Mouse (Mus musculus): Measurements from ENCODE around the gene Tbc1d22a. TPM values are rescaled to one million over a fixed set of nuclear protein-coding genes. Genes with fewer than 3 reads are reported as not detected.
"Not testable (repeated sequence)": the region's sequence is repeated elsewhere in the genome, so short reads cannot be mapped to it uniquely, and the experiment has no call there.

The Tbc1d22a gene
- polyA plus RNA-seq, 1 experiment = not detected

GRCm38 (mm10) chr15:86169817-86170110 lies 44.5 kb upstream of the Tbc1d22a start:
- no peak for TF ChIP-seq CTCF (IDR thresholded peaks at IDR 0.05; ENCODE audit: insufficient read depth, low read depth, low read length)
- no peak for TF ChIP-seq POLR2A (IDR thresholded peaks at IDR 0.05; ENCODE audit: insufficient read depth, low read depth, low read length)
- peaks cover 60% of the 10 kb centered on the region for H3K4me1 ChIP-seq (ENCODE audit: control insufficient read depth, insufficient read depth, low read length)
- WGBS = 60% methylated on average over 4 of the region's 4 CpGs
- H3K27ac ChIP-seq (ENCODE audit: insufficient read depth, low read depth, low read length) = 0 out of 2 replicates have a peak overlapping the region, but pooled peaks have one; percentile 51
- H3K4me3 ChIP-seq (ENCODE audit: insufficient read depth, low read depth, low read length) = no peak overlapping the region

GRCm38 (mm10) chr15:86171316-86171715 lies 42.9 kb upstream of the Tbc1d22a start:
- WGBS = 84% methylated on average over 12 of the region's 12 CpGs
- H3K27ac ChIP-seq (ENCODE audit: insufficient read depth, low read depth, low read length) = no peak overlapping the region
- H3K4me3 ChIP-seq (ENCODE audit: insufficient read depth, low read depth, low read length) = no peak overlapping the region
- TF ChIP-seq CTCF (IDR thresholded peaks at IDR 0.05; ENCODE audit: insufficient read depth, low read depth, low read length) = no peak
- TF ChIP-seq POLR2A (IDR thresholded peaks at IDR 0.05; ENCODE audit: insufficient read depth, low read depth, low read length) = no peak
- peaks cover 66% of the 10 kb centered on the region for H3K4me1 ChIP-seq (ENCODE audit: control insufficient read depth, insufficient read depth, low read length)

- H3K4me1 ChIP-seq (ENCODE audit: control insufficient read depth, insufficient read depth, low read length) = peaks cover 69% of the 10 kb centered on the region
- H3K4me3 ChIP-seq (ENCODE audit: insufficient read depth, low read depth, low read length) = no peak overlapping the region
- H3K27ac ChIP-seq (ENCODE audit: insufficient read depth, low read depth, low read length) = no peak overlapping the region
- WGBS = 69% methylated on average over 3 of the region's 3 CpGs
- TF ChIP-seq POLR2A (IDR thresholded peaks at IDR 0.05; ENCODE audit: insufficient read depth, low read depth, low read length) (no peak), CTCF (IDR thresholded peaks at IDR 0.05; ENCODE audit: insufficient read depth, low read depth, low read length) (no peak)
Observed at GRCm38 (mm10) chr15:86172124-86172523, 42.1 kb upstream of the Tbc1d22a start.

GRCm38 (mm10) chr15:86172526-86172925 lies 41.7 kb upstream of the Tbc1d22a start:
- Histone ChIP-seq H3K4me1 (ENCODE audit: control insufficient read depth, insufficient read depth, low read length) (peaks cover 67% of the 10 kb centered on the region), H3K4me3 (ENCODE audit: insufficient read depth, low read depth, low read length) (no peak overlapping the region), H3K27ac (ENCODE audit: insufficient read depth, low read depth, low read length) (no peak overlapping the region)
- 85% methylated on average over 6 of the region's 6 CpGs for WGBS
- no peak for TF ChIP-seq POLR2A (IDR thresholded peaks at IDR 0.05; ENCODE audit: insufficient read depth, low read depth, low read length)
- no peak for TF ChIP-seq CTCF (IDR thresholded peaks at IDR 0.05; ENCODE audit: insufficient read depth, low read depth, low read length)

- 34% methylated on average over 16 of the region's 16 CpGs for WGBS
- Histone ChIP-seq H3K4me1 (ENCODE audit: control insufficient read depth, insufficient read depth, low read length) (peaks cover 66% of the 10 kb centered on the region), H3K27ac (ENCODE audit: insufficient read depth, low read depth, low read length) (no peak overlapping the region), H3K4me3 (ENCODE audit: insufficient read depth, low read depth, low read length) (no peak overlapping the region)
- TF ChIP-seq CTCF (IDR thresholded peaks at IDR 0.05; ENCODE audit: insufficient read depth, low read depth, low read length) (no peak), POLR2A (IDR thresholded peaks at IDR 0.05; ENCODE audit: insufficient read depth, low read depth, low read length) (no peak)
Observed at GRCm38 (mm10) chr15:86173136-86173985, 40.9 kb upstream of the Tbc1d22a start.

- Histone ChIP-seq H3K27ac (ENCODE audit: insufficient read depth, low read depth, low read length) (no peak overlapping the region), H3K4me1 (ENCODE audit: control insufficient read depth, insufficient read depth, low read length) (peaks cover 46% of the 10 kb centered on the region), H3K4me3 (ENCODE audit: insufficient read depth, low read depth, low read length) (no peak overlapping the region)
- TF ChIP-seq CTCF (IDR thresholded peaks at IDR 0.05; ENCODE audit: insufficient read depth, low read depth, low read length) (no peak), POLR2A (IDR thresholded peaks at IDR 0.05; ENCODE audit: insufficient read depth, low read depth, low read length) (no peak)
- 81% methylated on average over 3 of the region's 3 CpGs for WGBS
Observed at GRCm38 (mm10) chr15:86175253-86176050, 38.8 kb upstream of the Tbc1d22a start.

- Histone ChIP-seq H3K27ac (ENCODE audit: insufficient read depth, low read depth, low read length) (no peak overlapping the region), H3K4me1 (ENCODE audit: control insufficient read depth, insufficient read depth, low read length) (peaks cover 40% of the 10 kb centered on the region), H3K4me3 (ENCODE audit: insufficient read depth, low read depth, low read length) (no peak overlapping the region)
- WGBS = 90% methylated on average over 10 of the region's 10 CpGs
- no peak for TF ChIP-seq POLR2A (IDR thresholded peaks at IDR 0.05; ENCODE audit: insufficient read depth, low read depth, low read length)
- no peak for TF ChIP-seq CTCF (IDR thresholded peaks at IDR 0.05; ENCODE audit: insufficient read depth, low read depth, low read length)
Observed at GRCm38 (mm10) chr15:86176166-86176565, 38.1 kb upstream of the Tbc1d22a start.

- Histone ChIP-seq H3K4me3 (ENCODE audit: insufficient read depth, low read depth, low read length) (no peak overlapping the region), H3K4me1 (ENCODE audit: control insufficient read depth, insufficient read depth, low read length) (peaks cover 44% of the 10 kb centered on the region), H3K27ac (ENCODE audit: insufficient read depth, low read depth, low read length) (no peak overlapping the region)
- 69% methylated on average over 22 of the region's 22 CpGs for WGBS
- TF ChIP-seq CTCF (IDR thresholded peaks at IDR 0.05; ENCODE audit: insufficient read depth, low read depth, low read length) = no peak
Observed at GRCm38 (mm10) chr15:86176771-86177702, 37.2 kb upstream of the Tbc1d22a start.

- not testable (repeated sequence) for H3K27ac ChIP-seq (ENCODE audit: insufficient read depth, low read depth, low read length); H3K4me3 ChIP-seq (ENCODE audit: insufficient read depth, low read depth, low read length)
- H3K4me1 ChIP-seq (ENCODE audit: control insufficient read depth, insufficient read depth, low read length) = peaks cover 43% of the 10 kb centered on the region
- WGBS = 48% methylated on average over 2 of the region's 2 CpGs
Observed at GRCm38 (mm10) chr15:86177703-86178251, 36.5 kb upstream of the Tbc1d22a start.

Data from olfactory bulb, adult 2 months (tissue).